Mouse (Mus musculus) cerebellum, postnatal 36 days (tissue): Measurements from ENCODE around the gene Kidins220.

Experiments used
- DNase-seq, 2 experiments: peaks; one replicate each; pipeline ENCODE4 v3.0.0; 2021 to 2022; ENCODE audit warnings: mixed read lengths in 2 of 2

Kidins220 gene

DNA sequence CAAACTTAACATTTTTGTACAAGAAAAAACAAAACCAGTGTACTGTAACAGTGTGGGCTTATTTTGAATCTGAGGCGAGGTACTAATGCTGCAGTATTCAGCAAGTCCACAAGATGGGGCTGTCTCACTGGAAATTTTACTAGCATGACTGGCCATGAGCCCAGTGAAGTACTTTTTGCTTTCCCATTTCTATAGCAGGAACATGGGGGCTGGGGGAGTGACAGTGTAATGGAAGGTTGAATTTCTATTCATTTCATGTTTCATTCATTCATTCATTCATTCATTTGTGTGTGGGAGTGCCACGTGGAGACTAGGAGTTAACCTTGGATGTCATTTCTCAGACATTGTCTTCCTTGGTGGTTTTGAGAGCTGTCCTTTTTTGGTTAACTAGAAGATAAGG, 52.7 kb downstream of the Kidins220 start:
- peak; percentile 44 to 72 for DNase-seq

DNA sequence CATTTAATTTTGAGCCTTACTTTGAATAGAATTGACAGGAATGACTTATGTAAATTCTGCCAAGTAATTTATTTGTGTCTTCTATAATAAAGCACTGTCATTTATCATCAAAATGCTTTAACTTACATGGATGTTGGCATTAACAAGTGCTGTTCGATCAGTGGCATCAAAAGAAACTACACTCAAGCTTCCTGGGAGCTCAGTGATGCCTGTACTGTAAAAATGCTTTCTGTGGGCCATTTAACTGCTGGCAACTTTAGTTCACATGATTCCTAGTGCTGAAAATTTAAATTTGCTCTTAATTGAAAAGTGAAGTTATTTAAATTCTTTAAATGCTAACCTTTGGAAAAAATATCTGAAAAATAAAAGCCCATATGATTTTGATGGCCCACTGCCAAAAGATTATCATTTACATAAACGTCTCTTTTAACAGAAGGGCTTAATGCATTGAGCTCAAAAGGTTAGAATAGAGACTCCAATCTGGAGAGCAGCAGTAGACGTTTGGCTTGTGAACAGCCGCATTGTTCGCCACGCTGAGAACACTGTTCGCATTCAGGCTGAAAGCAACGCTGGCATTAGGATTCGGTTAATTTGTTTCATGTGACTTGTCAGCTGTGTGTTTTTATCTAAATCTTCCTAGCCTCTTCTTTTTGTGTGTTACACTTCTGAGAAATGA, 59.1 kb downstream of the Kidins220 start:
- no peak for DNase-seq

DNA sequence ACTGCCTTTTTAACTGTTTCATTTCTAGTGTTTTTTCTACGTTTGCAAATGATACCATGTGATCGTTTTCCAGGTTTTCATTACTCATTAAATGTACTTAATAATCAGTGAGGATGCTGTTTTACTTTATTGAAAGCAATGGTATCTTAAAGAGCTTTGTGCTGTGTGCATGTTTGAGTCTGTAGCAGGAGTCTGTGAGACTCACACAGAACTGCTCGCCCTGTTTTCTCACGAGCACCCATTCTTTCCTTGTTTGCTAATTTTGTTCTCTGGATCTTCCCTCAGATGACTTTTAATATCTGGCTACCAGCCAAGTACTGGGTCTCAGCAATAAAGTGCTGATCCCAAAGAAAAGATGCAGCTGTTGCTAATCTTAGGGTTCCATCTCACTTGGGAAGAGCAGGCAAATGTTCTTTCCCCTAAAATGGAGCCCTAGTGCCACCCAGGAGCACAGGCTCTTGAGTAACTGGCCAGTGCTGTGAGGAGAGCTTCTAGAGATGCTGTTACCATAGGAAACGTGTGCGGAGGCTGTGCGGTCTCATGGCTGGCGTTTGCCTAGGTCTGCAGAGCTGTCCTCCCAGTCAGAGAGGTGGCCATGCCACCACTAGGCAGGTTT, 59.7 kb downstream of the Kidins220 start:
- no peak for DNase-seq

DNA sequence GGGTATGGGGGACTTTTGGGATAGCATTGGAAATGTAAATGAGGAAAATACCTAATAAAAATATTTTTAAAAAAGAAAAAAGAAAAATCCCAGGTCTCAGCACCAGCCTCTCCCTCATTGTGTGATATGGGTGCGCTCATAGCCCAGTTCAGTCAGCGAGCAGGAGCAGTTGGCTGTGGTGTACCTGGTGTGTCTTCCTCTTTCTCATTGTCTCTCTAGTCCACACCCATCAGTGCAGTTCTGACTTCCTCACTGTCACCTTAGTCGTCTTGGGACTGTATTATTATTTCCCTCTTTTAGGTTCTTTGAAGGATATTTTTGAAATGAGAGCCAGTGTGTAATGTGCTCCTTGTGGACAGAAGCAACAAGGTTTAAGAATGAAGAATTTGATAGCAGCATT, 61.3 kb downstream of the Kidins220 start:
- DNase-seq, result no peak

DNA sequence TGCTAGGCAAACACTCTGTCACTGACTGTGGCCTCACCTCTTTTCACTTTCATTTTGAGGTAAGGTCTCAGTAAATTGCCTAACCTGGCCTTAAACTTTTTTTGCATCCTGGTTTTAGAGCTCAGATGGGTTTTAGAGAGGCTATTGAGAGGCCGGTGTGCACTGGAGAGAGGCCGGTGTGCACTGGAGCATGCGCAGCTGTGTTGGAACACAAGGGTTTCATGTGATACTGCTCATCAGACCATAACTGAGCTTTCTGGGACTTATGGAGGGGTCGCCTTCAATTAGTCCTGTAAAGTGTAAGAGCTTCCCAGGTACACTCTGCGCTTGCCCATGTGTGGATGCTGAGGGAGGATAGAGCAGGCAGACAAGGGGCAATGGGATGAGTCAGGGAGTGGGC, 62.5 kb downstream of the Kidins220 start:
- no peak for DNase-seq

DNA sequence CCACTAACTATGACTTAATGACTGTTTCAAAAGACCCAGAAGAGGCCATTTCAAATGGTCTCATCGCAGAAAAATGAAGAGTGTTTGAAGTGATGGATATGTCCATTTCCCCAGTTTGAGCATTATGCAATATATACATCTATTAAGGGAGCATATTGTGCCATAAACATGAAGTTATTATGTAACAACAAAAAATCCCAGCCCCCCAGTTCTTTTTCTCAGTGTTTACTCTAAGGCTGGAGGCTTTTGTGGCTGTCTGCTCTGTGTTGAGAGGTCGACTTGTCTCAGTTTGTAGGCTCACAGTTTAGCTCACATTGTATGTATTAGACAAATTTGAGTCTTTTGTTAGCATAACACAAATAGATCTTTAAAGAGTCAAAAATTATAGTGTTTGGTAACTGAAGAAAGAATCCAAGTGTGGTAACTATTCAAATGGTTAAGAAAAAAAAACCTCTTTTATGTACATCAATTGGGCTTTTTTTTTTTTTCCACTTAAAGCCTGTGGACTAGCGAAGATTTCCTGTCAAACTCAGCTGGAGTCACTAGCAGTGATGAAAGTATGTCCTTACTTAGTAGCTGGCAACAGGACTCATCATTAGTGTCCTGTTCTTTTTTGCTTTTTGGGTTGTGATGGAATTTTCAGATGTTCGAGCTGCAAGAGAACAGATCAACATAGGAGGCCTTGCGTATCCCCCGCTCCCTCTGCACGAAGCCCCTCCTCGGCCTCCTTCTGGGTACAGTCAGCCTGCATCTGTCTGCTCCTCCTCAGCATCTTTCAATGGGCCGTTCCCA, 63.2 kb downstream of the Kidins220 start:
- DNase-seq, result no peak

DNA sequence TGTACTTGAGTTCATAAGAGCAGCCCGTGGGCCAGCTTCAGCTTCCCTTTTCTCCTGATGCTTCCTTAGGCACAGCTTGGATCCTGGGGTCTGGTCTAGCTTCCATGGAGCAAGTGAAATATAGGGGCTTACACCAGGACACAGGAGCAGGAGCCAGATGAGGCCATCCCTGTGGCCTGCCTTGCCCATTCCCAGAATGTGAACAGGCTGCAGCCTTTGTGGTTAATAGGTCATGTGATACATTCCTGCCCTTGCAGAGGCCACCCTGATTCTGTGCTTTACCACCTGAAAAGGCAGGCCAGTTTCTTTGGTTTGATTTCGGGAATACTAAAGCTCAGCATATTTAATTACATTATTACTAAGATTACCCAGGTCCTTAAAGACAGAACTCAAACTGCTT, 69.3 kb downstream of the Kidins220 start:
- DNase-seq, result no peak

DNA sequence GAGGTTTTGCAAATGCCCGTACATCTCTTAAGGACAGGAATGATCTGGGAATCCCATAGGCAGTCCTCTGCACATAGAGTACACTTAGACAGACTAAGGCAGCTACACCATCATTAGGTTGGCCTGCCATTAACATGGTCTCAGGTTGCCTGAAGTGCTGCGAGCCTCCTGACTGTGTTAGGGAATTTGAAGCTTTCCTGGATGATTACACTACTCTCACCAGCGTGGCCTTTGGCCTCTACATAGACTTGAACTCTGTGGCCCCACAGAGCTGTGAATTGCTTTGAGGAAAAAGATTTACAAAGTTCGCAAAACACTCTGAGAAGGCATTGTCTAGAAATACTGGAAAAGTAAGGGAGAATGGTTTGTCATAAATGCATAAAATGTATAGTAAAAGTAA, 69.9 kb downstream of the Kidins220 start:
- DNase-seq, result no peak

DNA sequence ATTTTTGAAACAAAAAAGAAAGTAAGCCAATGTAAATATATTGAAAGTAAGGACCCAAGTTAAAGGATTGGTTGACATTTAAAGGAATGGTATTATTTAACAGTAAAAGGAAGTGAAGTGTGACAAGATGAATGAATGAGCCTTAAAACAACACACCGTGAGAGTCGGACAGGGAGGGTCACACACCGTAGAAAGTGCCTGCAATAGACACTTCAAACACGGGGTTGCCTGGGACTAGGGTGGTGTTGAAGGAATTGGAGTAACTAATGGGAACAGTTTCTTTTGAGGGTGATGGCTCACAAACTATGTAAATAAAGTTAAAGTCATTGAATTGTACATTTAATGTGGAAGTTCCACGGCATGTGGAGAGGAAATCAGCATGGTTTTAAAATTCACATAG, 74.5 kb downstream of the Kidins220 start:
- DNase-seq, result no peak

DNA sequence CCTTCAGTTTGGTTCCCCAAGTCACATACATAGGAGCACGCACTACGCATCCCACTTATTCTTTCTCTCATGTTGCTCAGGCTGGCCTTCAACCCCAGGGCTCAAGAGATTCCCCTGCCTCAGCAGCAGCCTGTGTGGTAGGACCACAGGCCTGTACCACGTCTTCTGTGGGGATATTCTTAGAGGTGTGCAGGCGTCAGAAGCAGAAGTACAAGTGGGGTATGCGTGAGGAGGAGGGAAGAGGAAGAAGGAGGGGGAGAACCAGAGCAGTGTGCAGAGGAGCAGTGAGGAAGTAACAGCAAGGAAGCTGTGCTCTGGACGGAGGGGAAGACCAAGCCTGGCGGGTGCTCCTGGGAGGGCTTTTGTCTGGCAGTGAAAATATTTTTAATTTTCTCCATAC, 79.8 kb downstream of the Kidins220 start:
- DNase-seq, result no peak

DNA sequence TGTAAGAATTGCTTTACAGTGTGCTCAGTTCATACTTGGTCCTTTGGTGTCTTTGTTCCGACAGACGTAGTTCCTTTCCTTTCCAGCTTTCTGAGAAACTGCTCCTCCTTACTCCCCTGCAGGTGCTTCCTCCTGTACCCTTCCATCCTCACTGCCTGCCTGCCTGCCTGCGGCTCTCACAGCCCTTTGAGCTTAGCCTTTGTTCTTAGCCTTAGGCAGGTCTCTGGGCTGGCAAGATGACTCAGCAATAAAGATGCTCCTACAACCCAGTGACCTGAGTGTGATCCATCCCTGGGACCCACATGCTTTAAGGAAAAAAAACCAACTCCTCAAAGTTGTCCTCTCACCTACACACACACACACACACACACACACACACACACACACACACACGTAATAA, 80.2 kb downstream of the Kidins220 start:
- DNase-seq, result no peak

DNA sequence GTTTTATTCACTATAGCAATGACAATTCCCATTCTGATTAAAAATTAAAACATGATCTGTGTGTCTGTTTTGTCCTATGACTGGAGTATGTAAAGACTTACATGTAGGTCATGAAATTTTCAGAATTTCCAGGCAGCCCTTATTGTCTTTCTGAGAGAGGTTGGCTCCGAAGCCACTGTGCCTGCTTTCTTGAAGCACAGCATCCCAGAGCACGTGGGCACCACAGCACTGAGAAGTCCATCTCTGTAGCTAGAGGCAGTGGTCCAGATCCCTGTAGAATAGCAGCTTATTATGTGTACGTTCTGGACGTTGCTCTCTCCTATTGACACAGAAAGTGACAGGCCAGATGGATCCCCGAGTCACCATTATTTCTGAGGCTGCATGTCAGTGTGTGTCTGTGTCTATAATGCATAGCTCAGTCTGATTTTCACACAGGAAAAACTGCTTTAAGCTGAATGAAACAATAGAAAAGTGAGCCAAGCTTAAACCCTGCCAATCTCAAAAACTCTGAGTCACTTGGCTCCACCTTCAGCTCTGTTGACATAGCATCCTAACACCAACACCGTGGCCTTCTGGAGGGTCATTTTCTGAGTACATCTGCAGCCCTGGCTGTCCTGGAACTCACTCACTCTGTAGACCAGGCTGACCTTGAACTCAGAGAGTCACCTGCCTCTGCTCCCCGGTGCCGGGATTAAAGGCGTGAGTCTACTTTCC, 84.9 kb downstream of the Kidins220 start:
- DNase-seq, result no peak

DNA sequence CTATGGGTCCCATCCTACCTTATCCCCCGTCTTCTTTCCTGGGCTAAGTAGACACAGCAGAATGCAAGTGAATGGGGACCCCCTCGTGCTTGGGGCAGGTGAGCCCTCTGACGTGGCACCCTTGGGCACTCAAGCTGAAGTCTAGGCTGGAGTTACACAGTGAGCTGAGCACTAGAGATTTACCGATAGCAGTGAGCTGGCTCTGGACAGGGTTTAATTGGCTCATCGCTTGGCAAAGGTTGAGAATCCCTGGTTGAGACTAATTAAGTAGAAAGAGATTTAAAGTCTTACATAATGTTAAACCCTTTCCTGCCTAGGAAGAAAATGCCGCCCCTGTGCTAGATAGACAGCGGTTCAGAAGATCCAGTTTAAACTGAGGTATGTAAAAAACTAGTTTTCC, 86.2 kb downstream of the Kidins220 start:
- no peak for DNase-seq

DNA sequence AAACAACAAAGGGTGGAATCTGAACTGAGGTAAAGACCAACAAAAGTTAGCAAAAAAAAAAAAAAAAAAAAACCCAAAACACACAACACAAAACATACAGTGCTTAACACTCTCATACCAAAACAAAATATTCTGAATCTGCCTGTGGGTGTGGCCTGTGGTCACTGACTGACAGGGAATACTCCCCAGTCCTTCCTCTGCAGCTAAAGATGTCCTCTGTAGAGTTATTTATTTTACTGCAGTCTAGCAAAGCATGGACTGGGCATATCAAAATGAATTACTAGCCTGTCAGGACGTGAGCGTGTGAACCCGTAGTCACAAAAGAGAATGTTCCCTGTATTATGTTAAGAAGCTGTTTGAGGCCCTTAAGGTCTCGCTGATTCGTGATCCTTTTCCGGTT, 87.5 kb downstream of the Kidins220 start:
- no peak for DNase-seq

DNA sequence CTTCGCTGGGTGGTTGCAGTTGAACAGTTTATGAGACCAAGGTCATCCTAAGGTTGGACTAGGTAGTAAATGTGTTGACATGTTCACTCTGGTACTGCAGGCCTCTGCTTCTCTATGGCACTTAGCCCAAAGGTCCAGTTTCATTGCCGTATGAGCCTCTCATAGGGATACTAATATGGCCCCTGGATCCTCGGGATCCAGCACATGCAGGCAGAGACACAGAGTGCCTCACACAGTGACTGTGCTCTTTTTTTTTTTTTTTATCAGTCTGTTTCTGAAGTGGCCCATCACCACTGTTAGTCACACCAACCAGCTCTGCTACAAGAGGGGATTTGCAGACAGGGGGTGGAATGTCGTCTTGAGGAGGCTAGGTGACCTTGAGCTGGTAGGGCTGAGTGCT, 98.6 kb downstream of the Kidins220 start:
- DNase-seq, result no peak

DNA sequence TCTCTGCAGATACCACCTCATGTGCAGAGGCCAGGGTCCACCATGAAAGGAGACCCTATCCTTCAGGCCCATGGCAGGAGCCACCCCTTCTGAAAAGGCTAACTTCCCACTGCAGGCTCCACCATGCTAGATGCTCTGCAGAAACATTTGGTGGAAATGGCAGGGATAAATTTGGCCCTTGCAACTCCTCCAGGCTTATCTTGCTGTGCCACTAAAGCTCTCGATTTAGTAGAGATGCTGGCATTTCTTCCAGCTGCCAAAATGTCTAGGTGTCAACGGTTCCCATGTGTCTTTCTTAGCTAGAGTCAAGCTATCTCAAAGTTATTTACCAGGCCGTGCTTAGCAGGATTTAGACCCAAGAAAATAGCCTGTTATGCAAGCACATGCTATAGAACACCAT, 99.6 kb downstream of the Kidins220 start:
- DNase-seq, result no peak

DNA sequence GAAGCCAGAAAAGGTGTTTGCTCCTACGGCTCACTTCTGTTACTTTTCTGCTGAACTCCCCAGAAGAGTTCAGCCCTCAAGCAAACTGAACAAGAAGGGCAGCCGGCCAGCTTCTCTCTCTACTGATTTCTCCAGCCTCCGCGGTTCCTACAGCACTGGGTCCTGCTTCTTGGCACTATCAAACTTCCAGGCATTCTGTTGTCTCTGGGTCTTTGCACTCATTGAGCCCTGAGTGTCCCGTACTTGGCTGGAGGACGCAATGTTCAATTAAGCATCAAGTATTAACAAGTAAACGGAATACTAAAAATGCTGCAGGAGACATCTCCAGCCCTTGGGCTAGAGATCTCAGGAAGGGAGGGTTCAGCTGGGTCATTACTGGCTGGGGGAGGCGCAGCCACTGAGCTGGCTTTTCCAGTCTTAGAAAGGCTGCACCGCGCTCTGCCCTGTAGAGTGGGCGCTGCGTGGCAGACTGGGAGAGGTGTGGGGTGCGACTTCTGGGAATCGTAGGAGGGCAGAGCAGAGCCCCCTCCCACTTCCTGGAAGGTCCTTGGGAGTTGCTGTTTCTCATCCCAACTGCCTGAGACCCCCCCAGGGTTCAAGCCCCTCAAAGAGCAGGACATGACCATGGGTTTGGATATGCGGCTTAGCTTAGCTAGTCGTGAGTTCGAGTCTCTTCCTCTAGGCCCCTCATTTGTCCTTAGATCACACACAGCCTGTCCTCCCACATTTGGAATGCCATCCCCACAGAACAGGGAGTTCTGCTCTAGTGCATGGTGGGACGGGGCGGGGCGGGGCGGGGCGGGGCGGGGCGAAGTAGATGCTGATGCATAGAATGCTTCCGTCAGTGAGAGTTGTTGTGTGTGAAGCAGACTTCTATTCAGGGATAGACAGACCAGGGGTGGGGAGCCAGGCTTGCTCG, 108.8 kb downstream of the Kidins220 start:
- no peak for DNase-seq

DNA sequence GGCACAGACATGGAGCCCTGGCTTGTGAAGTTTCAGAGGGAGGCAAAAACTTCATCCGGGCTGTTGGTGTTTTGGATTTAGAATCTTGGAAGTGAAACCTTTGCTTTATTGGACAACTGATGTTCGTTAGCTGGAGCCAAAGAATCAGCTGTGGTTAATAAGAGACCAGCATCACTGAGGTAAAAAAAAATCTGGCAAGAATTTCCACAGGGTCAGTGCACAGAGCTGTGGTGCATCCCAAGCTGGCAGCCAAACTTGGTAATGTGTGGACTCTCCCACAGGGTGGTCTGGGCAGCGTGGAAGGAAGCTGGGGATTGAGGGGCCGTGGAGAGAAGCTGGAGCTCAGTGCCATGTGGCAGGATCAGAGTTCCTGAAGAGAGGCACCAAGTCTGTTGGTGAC, 112.2 kb downstream of the Kidins220 start:
- DNase-seq, result no peak

DNA sequence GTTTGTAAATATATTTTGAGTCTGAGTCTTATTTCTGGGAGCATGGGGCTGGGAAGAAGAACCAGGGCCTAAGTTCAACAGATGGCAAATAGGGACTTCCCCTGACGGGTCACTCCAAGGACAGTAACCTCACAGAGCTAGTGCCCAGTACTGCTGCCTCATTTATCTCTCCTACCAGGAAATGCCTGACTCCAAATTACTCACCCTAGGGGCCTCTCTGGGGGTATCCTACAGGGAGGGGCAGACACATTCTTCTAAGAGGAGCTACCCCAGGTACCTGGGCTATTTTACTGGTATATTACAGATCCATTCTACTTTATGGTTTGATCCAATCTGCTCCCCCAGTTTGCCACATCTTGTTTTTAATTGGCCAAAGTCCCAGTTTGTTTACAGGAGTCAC, 114.7 kb downstream of the Kidins220 start:
- DNase-seq, result no peak

DNA sequence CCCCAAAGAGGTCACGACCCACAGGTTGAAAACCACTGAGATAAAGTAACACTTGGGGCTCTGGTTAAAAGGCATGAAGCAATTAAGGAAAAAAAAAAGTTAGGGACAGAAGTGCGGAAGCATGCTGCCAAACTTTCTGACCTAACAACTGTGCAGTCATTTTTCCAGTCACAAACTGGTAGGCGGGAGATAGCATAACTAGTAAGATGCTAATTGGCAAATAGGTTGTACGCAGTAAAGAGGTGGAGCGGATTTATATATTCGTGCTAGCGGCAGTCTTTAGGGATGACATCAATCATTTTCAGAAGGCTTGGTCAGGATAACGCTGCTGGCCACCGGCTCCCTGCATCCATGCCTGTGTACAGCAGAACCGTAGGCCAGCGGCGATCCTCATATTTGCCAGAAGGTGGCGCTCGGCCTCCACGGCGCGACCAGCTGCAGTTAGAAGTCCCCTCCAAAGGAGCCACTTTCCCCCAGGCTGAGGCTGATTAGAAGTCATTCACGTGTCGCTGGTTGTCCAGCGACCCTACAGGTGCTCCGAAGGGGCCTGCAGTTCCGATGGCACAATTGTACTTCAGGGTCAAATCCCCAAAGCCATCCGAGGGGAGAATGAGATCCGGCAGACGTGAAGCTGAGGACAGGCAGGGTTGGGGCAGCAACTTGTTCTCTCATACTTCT, 117.4 kb downstream of the Kidins220 start:
- peak; percentile 88 to 95 for DNase-seq

DNA sequence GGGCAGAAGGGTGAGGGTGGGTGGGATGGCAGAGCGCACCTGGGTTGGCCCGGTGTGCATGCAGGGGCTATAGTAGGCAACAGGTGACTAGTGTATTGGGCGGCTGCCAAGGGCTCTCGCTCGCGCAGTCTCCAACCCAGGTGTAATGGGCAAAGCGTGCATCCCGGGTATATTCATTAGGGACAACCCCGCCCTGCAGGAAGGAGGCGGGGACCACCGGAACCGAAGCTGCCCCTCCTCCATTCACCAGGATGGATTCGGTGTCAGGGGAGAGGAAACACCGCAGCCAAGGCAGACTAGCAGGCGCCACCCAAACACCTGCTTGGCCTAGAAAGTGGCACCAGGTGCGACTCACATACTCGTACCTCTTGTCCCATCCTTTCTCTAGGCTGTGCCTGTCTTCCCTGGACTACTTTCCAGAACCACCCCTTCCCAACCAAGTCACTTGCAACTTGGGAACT, 118.1 kb downstream of the Kidins220 start:
- DNase-seq, result peak; percentile 47 to 51
